Mouse (Mus musculus): ENCODE measurements around the gene Gpd1.
"Not testable (repeated sequence)": the region's sequence is repeated elsewhere in the genome, so short reads cannot be mapped to it uniquely, and the experiment has no call there.

The Gpd1 gene

GRCm38 (mm10) chr15:99718461-99719021 is 1.2 kb downstream of the Gpd1 start:
- intact Hi-C loops (cut with DNase I): no loop called here

DNA sequence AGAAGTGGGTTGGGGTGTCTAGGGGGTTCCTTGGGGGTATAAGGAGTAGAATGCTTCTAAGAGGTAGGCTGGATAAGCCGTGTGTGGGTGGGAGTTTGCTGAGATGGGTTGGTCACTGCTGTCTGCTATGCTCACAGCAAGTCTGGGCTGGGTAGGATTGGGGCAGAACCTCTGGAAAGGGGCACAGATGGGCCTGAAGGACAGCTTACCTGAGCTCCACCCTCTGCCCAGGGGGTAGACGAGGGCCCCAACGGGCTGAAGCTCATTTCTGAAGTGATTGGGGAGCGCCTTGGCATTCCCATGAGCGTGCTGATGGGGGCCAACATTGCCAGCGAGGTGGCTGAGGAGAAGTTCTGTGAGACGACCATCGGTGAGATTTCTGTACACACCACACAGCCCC is 2.5 kb downstream of the Gpd1 start:
- intact Hi-C loops (cut with DNase I): no loop called here

GRCm38 (mm10) chr15:99721921-99722743 is 4.8 kb downstream of the Gpd1 start:
- intact Hi-C loops (cut with DNase I): no loop called here

- intact Hi-C loops (cut with DNase I): no loop called here
These were observed 5.8 kb downstream of the Gpd1 start for GRCm38 (mm10) chr15:99723120-99723514.

DNA sequence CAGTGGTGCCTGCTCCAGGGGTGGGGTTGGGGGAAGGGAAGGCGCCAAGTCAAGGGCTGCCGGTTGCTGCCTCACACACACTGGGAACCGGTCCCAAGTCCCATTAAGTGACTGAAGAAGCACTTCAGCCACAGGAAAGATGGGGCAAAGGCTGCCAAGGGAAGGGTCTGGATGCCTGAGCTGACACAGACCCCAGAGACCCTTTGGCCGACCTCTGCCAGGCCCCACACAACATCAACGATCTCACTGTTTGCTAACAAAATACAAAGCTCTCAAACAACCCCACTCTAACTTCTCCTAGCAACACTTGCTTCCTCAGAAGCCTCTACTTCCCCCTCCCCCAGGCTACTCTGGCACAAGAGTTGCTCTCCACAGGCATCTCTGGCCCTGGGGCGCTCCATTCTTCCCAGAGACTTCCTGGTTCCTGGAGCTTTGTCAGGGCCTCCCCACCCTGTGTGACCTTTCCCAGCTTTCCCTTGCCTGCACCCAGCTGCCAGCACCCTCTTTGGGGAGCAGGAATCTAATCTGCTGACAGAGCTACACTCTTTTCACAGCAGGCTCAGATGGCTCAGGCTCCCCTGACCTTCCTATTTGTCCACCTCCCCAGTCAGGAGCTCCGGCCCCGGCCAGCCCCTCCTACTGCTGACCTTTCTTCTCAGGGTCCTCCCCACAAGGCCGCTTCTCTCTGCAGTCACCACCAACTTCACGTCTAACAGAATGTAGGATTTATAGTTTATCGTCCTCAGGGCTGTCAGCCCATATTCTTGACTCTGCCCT is 6.4 kb downstream of the Gpd1 start:
- intact Hi-C loops (cut with DNase I): no loop called here

GRCm38 (mm10) chr15:99724292-99725021 is 7.1 kb downstream of the Gpd1 start:
- intact Hi-C loops (cut with DNase I): no loop called here

DNA sequence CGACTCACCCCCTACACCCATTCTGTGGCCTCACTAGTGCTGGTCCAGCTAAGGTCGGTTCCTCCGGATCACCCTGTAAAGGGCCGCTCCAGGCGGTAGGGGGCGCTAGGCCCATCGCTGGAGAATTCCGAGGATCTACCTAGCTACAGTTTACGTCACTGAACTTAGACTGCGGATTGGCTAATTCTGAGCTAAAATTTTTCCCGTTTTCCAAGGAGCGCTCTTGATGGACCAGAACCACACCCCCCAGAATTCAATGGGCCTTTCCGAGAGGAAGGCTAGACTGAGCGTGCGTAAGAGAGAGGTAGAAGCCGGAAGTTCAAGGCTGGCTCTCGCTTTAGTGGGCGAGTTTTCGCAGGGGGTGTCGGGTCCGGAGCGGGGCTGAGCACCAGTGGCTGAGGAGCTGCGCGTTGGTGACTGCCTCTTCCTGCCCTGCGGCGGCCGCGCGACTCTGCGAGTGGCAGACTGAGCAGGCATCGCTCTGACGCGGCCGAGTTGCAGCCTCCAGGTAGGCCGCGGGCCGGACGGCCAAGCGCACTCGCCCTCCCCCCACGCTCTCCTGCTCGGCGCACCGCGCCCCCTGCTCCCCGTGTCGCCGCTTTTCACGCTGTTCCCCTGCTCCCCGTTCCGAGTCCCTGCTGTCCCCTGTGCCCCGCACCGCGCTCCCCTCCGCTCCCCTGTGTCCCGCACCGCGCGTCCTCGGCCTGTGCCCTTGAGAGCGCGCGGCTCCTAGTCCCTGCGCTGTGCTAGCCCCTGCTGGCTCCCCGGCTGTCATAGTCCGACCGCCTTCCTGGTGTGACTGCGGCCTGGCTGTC is 8.2 kb downstream of the Gpd1 start, which contains the start of gene Cox14:
Gene Cox14, plus strand, starts transcription at position 278 of the 815 bp plus-strand sequence.
- intact Hi-C loops (cut with DNase I): no loop called here

- intact Hi-C loops (cut with DNase I): no loop called here
These were observed 9.2 kb downstream of the Gpd1 start for GRCm38 (mm10) chr15:99726549-99726948.

DNA sequence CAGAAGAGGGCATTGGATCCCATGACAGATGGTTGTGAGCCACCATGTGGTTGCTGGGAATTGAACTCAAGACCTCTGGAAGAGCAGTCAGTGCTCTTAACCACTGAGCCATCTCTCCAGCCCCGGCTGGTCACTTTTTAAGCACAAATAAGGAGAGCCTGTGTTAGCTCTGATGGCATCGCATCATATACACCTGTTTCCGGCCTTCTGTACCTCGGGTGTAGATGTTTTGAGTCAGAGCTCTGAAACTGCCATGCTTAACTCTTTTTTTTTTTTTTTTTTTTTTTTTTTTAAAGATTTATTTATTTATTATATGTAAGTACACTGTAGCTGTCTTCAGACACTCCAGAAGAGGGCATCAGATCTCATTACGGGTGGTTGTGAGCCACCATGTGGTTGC is 9.7 kb downstream of the Gpd1 start:
- intact Hi-C loops (cut with DNase I): not testable (repeated sequence)

- intact Hi-C loops (cut with DNase I): no loop called here
These were observed 10.2 kb downstream of the Gpd1 start for GRCm38 (mm10) chr15:99727525-99727924.

GRCm38 (mm10) chr15:99728211-99728610 is 10.9 kb downstream of the Gpd1 start:
- intact Hi-C loops (cut with DNase I): no loop called here

DNA sequence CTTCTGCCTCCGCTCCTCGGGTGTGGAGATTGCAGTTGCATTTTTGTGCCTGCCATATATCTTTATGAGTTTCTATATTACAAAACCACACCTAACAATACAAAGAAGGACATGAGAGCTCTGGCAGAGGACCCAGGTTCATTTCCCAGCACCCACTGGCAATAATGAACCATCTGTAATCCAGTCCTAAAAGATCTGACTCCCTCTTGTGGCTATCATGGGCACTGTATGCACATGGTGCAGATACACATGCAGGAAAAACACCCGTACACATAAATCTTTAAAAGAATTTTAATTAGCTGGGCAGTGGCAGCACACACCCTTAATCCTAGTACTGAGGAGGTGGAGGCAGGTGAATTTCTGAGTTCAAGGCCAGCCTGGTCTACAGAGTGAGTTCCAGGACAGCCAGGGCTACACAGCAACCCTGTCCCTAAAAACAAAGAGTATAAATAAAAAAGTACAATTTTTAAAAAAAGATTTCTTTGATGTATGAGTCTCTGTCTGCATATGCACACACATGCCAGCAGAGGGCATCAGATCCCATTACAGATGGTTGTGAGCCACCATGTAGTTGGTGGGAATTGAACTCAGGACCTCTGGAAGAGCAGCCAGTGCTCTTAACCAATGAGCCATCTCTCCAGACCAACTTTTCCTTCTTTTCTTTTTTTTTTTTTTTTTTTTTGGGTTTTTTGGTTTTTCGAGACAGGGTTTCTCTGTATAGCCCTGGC is 11.9 kb downstream of the Gpd1 start:
- intact Hi-C loops (cut with DNase I): no loop called here

- intact Hi-C loops (cut with DNase I): loop anchor here (5.0 kb wide), 1 partner anchor 41 kb away; the partner anchor contains the start of gene Cers5
These were observed 13.9 kb downstream of the Gpd1 start for GRCm38 (mm10) chr15:99731167-99731566.

GRCm38 (mm10) chr15:99731678-99732077 is 14.4 kb downstream of the Gpd1 start:
- intact Hi-C loops (cut with DNase I): loop anchor here (5.0 kb wide), 1 partner anchor 41 kb away; the partner anchor contains the start of gene Cers5

DNA sequence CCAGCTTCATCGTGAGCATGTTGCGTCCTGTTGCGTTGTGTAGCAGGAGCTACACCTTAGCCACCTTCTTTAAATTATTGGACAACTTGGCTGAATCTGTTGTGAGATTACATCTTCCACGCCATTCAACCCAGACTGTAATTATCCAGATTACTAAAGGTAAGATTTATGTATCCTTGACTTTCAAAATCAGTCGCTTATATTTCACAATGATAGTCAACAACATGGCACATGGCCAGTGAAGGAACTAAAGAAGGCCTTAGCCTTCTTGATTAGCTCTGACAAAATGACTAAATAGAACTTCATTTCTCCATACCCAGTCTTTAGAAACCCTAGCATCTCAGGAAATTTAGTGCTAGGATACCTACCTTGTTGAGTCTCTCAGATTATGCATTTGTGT is 15.9 kb downstream of the Gpd1 start:
- intact Hi-C loops (cut with DNase I): loop anchor here (5.0 kb wide), 1 partner anchor 39 kb away; the partner anchor contains the start of gene Cers5

DNA sequence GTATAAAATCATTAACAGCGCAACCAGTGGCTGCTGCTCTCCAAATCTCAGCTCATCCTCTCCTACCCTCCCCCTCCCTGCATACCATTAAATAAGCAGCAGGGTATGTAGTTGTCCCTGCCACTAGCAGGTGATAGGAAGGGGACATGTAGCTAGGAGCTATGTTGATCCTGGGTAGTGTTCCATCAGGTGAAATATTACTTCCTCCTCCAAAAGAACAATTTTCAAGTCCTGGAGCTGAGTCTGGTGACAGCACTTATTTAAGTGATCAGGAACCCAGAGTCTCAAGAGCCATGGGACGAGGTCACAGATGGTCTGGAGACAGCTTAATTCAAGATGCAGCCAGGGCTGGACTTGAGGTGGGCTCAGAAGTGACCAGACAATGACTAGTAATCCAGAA is 18.3 kb downstream of the Gpd1 start:
- intact Hi-C loops (cut with DNase I): no loop called here

DNA sequence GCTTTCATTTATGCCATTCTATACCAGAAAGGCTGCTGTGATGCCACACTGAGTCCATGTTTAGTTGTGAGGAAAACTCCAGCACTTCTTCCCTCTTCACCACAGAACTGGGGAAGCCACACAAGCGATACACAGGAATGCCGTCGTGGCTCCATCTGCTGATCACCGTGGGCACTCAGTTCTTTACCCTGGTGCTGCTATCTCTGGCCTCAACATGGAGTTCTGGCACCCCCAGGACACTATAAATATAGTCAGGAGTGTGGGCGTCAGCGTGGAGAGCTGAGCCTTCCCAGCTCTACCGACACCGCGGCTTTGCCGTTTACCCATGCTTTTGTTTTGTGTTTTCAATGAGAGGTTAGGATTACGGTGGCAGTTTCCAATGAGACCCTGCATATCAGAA is 19.4 kb downstream of the Gpd1 start:
- intact Hi-C loops (cut with DNase I): no loop called here

DNA sequence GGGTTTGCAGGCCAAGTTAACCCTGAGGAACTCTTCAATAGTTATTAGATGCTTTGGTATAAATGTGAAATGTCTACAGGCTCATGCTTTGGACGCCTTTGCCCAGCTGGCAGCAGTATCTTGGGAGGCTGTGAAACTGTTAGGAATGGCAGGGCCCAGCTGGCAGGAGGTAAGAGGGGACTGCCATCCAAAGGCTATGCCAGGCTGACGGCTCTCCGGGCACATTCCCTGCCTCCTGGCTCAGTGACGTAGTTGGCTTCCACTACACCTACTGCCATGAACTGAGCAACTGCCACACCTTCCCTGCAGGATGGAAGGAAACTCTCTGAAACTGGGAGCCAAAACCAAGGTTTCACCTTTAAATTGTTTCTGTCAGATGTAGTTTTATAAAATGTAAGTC is 22.9 kb downstream of the Gpd1 start:
- intact Hi-C loops (cut with DNase I): no loop called here

DNA sequence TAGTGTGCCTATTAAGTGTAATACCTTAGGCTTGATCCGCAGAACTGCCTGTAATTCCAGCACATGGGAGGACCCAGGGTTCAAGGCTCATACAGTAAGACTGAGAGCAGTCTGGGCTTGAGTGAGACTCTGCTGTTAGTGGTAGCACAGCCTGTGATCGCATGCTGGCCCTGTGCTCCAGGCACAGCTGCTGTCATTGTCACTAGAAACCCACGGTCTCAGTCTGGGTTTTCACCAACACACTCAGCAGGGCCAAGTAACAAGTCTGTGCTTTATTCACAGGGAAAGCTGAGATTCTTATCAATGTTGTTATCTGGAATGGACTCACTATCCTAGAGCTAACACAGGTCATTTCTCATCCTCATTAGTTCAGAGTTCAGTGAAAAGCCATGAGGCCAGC is 36.9 kb downstream of the Gpd1 start:
- intact Hi-C loops (cut with DNase I): loop anchor here (5.0 kb wide), 1 partner anchor 757 kb away; no protein-coding TSS in a partner anchor

DNA sequence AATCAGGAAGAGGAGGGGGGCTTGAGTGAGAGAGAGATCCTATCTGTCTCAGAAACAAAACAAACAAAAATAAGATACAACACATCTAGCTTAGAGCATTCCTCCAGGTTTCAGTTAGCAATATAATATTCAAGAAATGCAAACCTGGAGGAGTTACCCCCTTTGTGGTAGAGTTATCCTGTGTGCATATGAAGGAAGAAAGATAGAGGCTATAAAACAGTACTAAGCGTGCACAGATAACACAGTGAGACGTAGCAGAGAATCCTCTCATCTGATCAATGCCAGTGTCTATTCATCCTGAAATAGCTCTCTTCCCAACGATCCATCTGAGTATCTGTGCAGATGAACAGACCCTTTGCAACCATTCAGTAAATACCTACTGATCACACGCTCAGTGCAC is 50.2 kb downstream of the Gpd1 start:
- intact Hi-C loops (cut with DNase I): no loop called here

Measured in adrenal gland (tissue).